Mouse (Mus musculus) CH12.LX (cell line): ENCODE results near the gene Csmd2. TPM values are rescaled to one million over a fixed set of nuclear protein-coding genes. Genes with fewer than 3 reads are reported as not detected.

Source experiments
- DNase-seq: peaks from one replicate; pipeline ENCODE4 v3.0.0-alpha.2; 2013; ENCODE audit errors: extremely low read depth
- H3K27ac ChIP-seq: 2 replicates; pipeline ENCODE4 v1.5.1; 2012; ENCODE audit warnings: low read depth, mild to moderate bottlenecking, control low read depth, moderate library complexity; ENCODE audit not compliant: insufficient read depth
- H3K27me3 ChIP-seq: replicated peaks from 2 replicates; pipeline ENCODE3; 2012; ENCODE audit warnings: inconsistent platforms
- H3K36me3 ChIP-seq, 2 experiments: replicated peaks in 1 of 2; 2 replicates each; pipeline versions ENCODE3 to v1.6.1; 2012; ENCODE audit warnings: inconsistent platforms in 1 of 2, low read length in 1 of 2, mild to moderate bottlenecking in 1 of 2, mixed read lengths in 1 of 2, moderate library complexity in 1 of 2; ENCODE audit not compliant: control insufficient read depth in 1 of 2, insufficient read depth in 1 of 2
- H3K4me1 ChIP-seq, 2 experiments: 2 replicates each; pipeline ENCODE4 v1.6.1; 2012; ENCODE audit warnings: inconsistent platforms in 1 of 2, moderate library complexity in 1 of 2; ENCODE audit not compliant: insufficient read depth in 2 of 2, control insufficient read depth in 1 of 2
- H3K4me2 ChIP-seq: 2 replicates; pipeline ENCODE4 v1.6.1; 2012; ENCODE audit warnings: low read depth, mild to moderate bottlenecking, control low read depth; ENCODE audit not compliant: poor library complexity, insufficient read depth, severe bottlenecking
- H3K4me3 ChIP-seq, 3 experiments: fragments of 150-350 bp in 1 of 3; sonication (generic) in 1 of 3; replicated peaks in 1 of 3; 2 replicates each; pipeline versions ENCODE3 to v1.5.1; 2011 to 2012; ENCODE audit warnings: low read depth in 2 of 3, low read length in 2 of 3, mild to moderate bottlenecking in 2 of 3, moderate library complexity in 2 of 3, control low read depth in 1 of 3, improper control_type of control experiment in 1 of 3, inconsistent platforms in 1 of 3, mixed read lengths in 1 of 3; ENCODE audit not compliant: poor library complexity in 1 of 3
- H3K79me2 ChIP-seq: replicated peaks from 2 replicates; pipeline ENCODE4 v1.6.1; 2012; ENCODE audit warnings: mild to moderate bottlenecking, moderate library complexity; ENCODE audit not compliant: control insufficient read depth, poor library complexity, insufficient read depth, severe bottlenecking; ENCODE audit errors: extremely low read depth
- H3K9ac ChIP-seq: 2 replicates; pipeline ENCODE4 v1.6.1; 2012; ENCODE audit warnings: low read depth, mild to moderate bottlenecking, control low read depth, moderate library complexity; ENCODE audit not compliant: insufficient read depth
- H3K9me3 ChIP-seq: replicated peaks from 2 replicates; pipeline ENCODE3; 2012; ENCODE audit warnings: low read length, inconsistent platforms, mixed read lengths
- CHD2 ChIP-seq: IDR thresholded peaks from 2 replicates; pipeline ENCODE4 v1.6.1; 2011; ENCODE audit warnings: low read length, improper control_type of control experiment
- CTCF ChIP-seq, 2 experiments: IDR thresholded peaks in 1 of 2; conservative IDR thresholded peaks in 1 of 2; 2 replicates each; pipeline ENCODE4 v1.5.1; 2011 to 2012; ENCODE audit warnings: low read depth in 2 of 2, low read length in 2 of 2, improper control_type of control experiment in 1 of 2, inconsistent platforms in 1 of 2, mild to moderate bottlenecking in 1 of 2, moderate library complexity in 1 of 2
- ELF1 ChIP-seq: IDR thresholded peaks from 2 replicates; pipeline ENCODE4 v1.6.1; 2014; ENCODE audit warnings: low read depth, mild to moderate bottlenecking, inconsistent platforms, low read length, improper control_type of control experiment
- MYC ChIP-seq: IDR thresholded peaks from 2 replicates; pipeline ENCODE4 v1.6.1; 2011; ENCODE audit warnings: low read depth, mild to moderate bottlenecking, improper control_type of control experiment, low read length
- PAX5 ChIP-seq: IDR thresholded peaks from 2 replicates; pipeline ENCODE4 v1.6.1; 2012; ENCODE audit warnings: low read length, inconsistent platforms, mixed read lengths
- SIN3A ChIP-seq: IDR thresholded peaks from 2 replicates; pipeline ENCODE4 v1.6.1; 2012; ENCODE audit warnings: low read length, improper control_type of control experiment, inconsistent platforms
- ZKSCAN1 ChIP-seq: IDR thresholded peaks from 2 replicates; pipeline ENCODE4 v1.6.1; 2012; ENCODE audit warnings: low read depth, inconsistent platforms, low read length, improper control_type of control experiment, borderline replicate concordance
- ZNF384 ChIP-seq: IDR thresholded peaks from 2 replicates; pipeline ENCODE4 v1.6.1; 2012; ENCODE audit warnings: low read depth, low read length, improper control_type of control experiment, inconsistent platforms
- dilution Hi-C: fragments of 300-500 bp; cut with MboI; formaldehyde crosslinking; loops from 2 replicates; pipeline ENCODE4 v1.14.3; 2020; ENCODE audit warnings: low sequenced_read_pairs; ENCODE audit not compliant: extremely low pct_unique_long_range_greater_than_20kb, extremely low pct_ligation_motif_present
- in situ Hi-C: fragments of 300-500 bp; cut with MboI; formaldehyde crosslinking; loops from 3 replicates; pipeline ENCODE4 v1.14.3; 2019; ENCODE audit warnings: low sequenced_read_pairs, low pct_ligation_motif_present, low pct_unique_long_range_greater_than_20kb, mixed read lengths
- polyA plus RNA-seq: library from polyadenylated mRNA; unstranded; fragments of >175 nt; gene quantifications from 2 replicates; pipeline ENCODE4 v1.2.1, GENCODE M21; 2012; ENCODE audit warnings: low read depth; ENCODE audit not compliant: insufficient read length
- total RNA-seq, 2 experiments: library from RNA; depleted of rRNA; stranded (reverse); fragments of 300-350 nt in 1 of 2; fragments of >200 nt in 1 of 2; gene quantifications; 2 replicates each; pipeline ENCODE4 v1.2.3; 2012 to 2014

Gene Csmd2
- total and polyA plus RNA-seq, 3 experiments, result 0.08 to 0.80 TPM; not detected in 1

- Histone ChIP-seq H3K9ac (no peak overlapping the region), H3K9me3 (no peaks in the 10 kb centered on the region), H3K4me1 (no peaks in the 10 kb centered on the region), H3K4me2 (no peak overlapping the region), H3K27me3 (peaks cover 15% of the 10 kb centered on the region), H3K27ac (no peak overlapping the region), H3K4me3 (no peak overlapping the region), H3K79me2 (no peaks in the 10 kb centered on the region), H3K36me3 (no peaks in the 10 kb centered on the region)
- TF ChIP-seq CHD2 (no peak), ELF1 (no peak), PAX5 (no peak), CTCF (conservative IDR thresholded peaks at IDR 0.05 in 1 of 2, IDR thresholded peaks at IDR 0.05 in 1 of 2; ENCODE audit: low read depth in 2 of 2, low read length in 2 of 2) (no peak), ZKSCAN1 (no peak), SIN3A (no peak)
- dilution Hi-C loops (no loop called here), in situ Hi-C loops (no loop called here)
- DNase-seq, result no peak
These were observed 437.7 kb downstream of the Csmd2 start for GRCm38 (mm10) chr4:128425339-128425738.

- in situ Hi-C loops, result no loop called here
- H3K27ac ChIP-seq, result no peak overlapping the region
- H3K27me3 ChIP-seq, result peaks cover 17% of the 10 kb centered on the region
- no peak for TF ChIP-seq ZNF384
- H3K9ac ChIP-seq, result no peak overlapping the region
- no peak overlapping the region for H3K4me2 ChIP-seq
- DNase-seq, result no peak
- H3K79me2 ChIP-seq, result no peaks in the 10 kb centered on the region
- no peaks in the 10 kb centered on the region for H3K36me3 ChIP-seq
- H3K4me1 ChIP-seq, result no peaks in the 10 kb centered on the region
- dilution Hi-C loops, result no loop called here
- H3K9me3 ChIP-seq, result no peaks in the 10 kb centered on the region
- no peak overlapping the region for H3K4me3 ChIP-seq
These were observed 439.8 kb downstream of the Csmd2 start for GRCm38 (mm10) chr4:128427261-128428030.

- in situ Hi-C loops (no loop called here), dilution Hi-C loops (no loop called here)
- Histone ChIP-seq H3K36me3 (no peaks in the 10 kb centered on the region), H3K27ac (no peak overlapping the region), H3K4me3 (no peak overlapping the region), H3K4me2 (no peak overlapping the region), H3K4me1 (no peaks in the 10 kb centered on the region), H3K79me2 (no peaks in the 10 kb centered on the region), H3K27me3 (peaks cover 17% of the 10 kb centered on the region), H3K9ac (no peak overlapping the region), H3K9me3 (no peaks in the 10 kb centered on the region)
- peak; percentile 3 for DNase-seq
- TF ChIP-seq MYC (no peak), PAX5 (peak; percentile 76; the same call in 1 of the 2 replicates)
These were observed 440.8 kb downstream of the Csmd2 start for GRCm38 (mm10) chr4:128428303-128429107.
